Mouse (Mus musculus) heart, postnatal 36 days (tissue): ENCODE measurements at regions not wholly inside any gene's neighbourhood (a gene's known extent, or its start where the extent isn't known, plus 50 kb on each side); places are given as distances from the start of the nearest gene placed in this dataset.

ENCODE experiments used
- DNase-seq, 2 experiments: peaks; one replicate each; pipeline ENCODE4 v3.0.0; 2021 to 2022
- intact Hi-C: fragments of 180-260 bp; cut with DNase I; formaldehyde crosslinking; loops from one replicate; pipeline ENCODE4 v1.15.1; 2025

- DNase-seq, result no peak
- intact Hi-C loops, result no loop called here
These were observed 105.7 kb downstream of the Samd5 start for GRCm38 (mm10) chr10:9569277-9569676.

- no peak for DNase-seq
- intact Hi-C loops, result no loop called here
These were observed 117.4 kb downstream of the Samd5 start for GRCm38 (mm10) chr10:9557517-9558065.

- intact Hi-C loops, result no loop called here
- no peak for DNase-seq
These were observed 117.9 kb downstream of the Samd5 start for GRCm38 (mm10) chr10:9557092-9557491.

GRCm38 (mm10) chr10:9553946-9554345 lies 121.1 kb downstream of the Samd5 start:
- intact Hi-C loops, result no loop called here
- DNase-seq, result no peak

GRCm38 (mm10) chr10:9549913-9550709 lies 124.9 kb downstream of the Samd5 start:
- intact Hi-C loops, result no loop called here
- DNase-seq, result no peak

GRCm38 (mm10) chr10:9545807-9546206 lies 129.2 kb downstream of the Samd5 start:
- DNase-seq, result no peak
- intact Hi-C loops, result no loop called here

- intact Hi-C loops, result no loop called here
- no peak for DNase-seq
These were observed 130.8 kb downstream of the Samd5 start for GRCm38 (mm10) chr10:9544041-9544786.

- no peak for DNase-seq
- intact Hi-C loops, result no loop called here
These were observed 133.4 kb downstream of the Samd5 start for GRCm38 (mm10) chr10:9541579-9541978.

- intact Hi-C loops, result no loop called here
- DNase-seq, result no peak
These were observed 137.3 kb downstream of the Samd5 start for GRCm38 (mm10) chr10:9537686-9538085.

GRCm38 (mm10) chr10:9534552-9534951 lies 140.5 kb downstream of the Samd5 start:
- DNase-seq, result no peak
- intact Hi-C loops, result no loop called here

GRCm38 (mm10) chr10:9533283-9533682 lies 141.7 kb downstream of the Samd5 start:
- no peak for DNase-seq
- intact Hi-C loops, result no loop called here

- intact Hi-C loops, result no loop called here
- DNase-seq, result no peak
These were observed 143.1 kb downstream of the Samd5 start for GRCm38 (mm10) chr10:9531931-9532330.

GRCm38 (mm10) chr10:9529408-9529807 lies 145.6 kb downstream of the Samd5 start:
- intact Hi-C loops, result no loop called here
- DNase-seq, result peak; percentile 8

- no peak for DNase-seq
- intact Hi-C loops, result no loop called here
These were observed 146.9 kb downstream of the Samd5 start for GRCm38 (mm10) chr10:9528066-9528465.

GRCm38 (mm10) chr10:9509764-9510390 lies 165.1 kb downstream of the Samd5 start:
- no peak for DNase-seq
- intact Hi-C loops, result no loop called here

- no peak for DNase-seq
- intact Hi-C loops, result no loop called here
These were observed 165.8 kb downstream of the Samd5 start for GRCm38 (mm10) chr10:9509092-9509671.

GRCm38 (mm10) chr10:9503569-9504493 lies 171.2 kb downstream of the Samd5 start:
- DNase-seq, result no peak
- intact Hi-C loops, result no loop called here

GRCm38 (mm10) chr10:9498550-9498949 lies 176.5 kb downstream of the Samd5 start:
- no peak for DNase-seq
- intact Hi-C loops, result no loop called here

- intact Hi-C loops, result no loop called here
These were observed 178.0 kb downstream of the Samd5 start for GRCm38 (mm10) chr10:9497021-9497420.

More at GRCm38 (mm10) chr10:9497021-9497420, 178.0 kb downstream of the Samd5 start:
- DNase-seq, result no peak
